Mouse (Mus musculus) liver, embryonic 11.5 days (tissue): ENCODE data around the gene Rcc1l. TPM values are rescaled to one million over a fixed set of nuclear protein-coding genes. Genes with fewer than 3 reads are reported as not detected.

Experiments used
- ATAC-seq: fragments of 200-750 bp; cut with Nextera tagmentation; replicated peaks from 2 replicates; pipeline ENCODE4 v1.8.0; 2017; ENCODE audit warnings: moderate number of reproducible peaks, mild to moderate bottlenecking, moderate TSS enrichment, moderate library complexity; ENCODE audit not compliant: low FRiP score
- DNase-seq: peaks from one replicate; pipeline ENCODE4 v3.0.0-alpha.2; 2017; ENCODE audit warnings: low spot score
- H3K27ac ChIP-seq: fragments of 300-500 bp; sonication (generic); 2 replicates; pipeline ENCODE4 v1.5.1; 2014; ENCODE audit warnings: mild to moderate bottlenecking, low read depth, low read length, control low read depth
- H3K27me3 ChIP-seq: fragments of 300-500 bp; sonication (generic); replicated peaks from 2 replicates; pipeline ENCODE4 v1.6.1; 2014; ENCODE audit warnings: low read length, mixed read lengths; ENCODE audit not compliant: control insufficient read depth, insufficient read depth
- H3K36me3 ChIP-seq: fragments of 300-500 bp; sonication (generic); 2 replicates; pipeline ENCODE4 v1.6.1; 2014; ENCODE audit warnings: mild to moderate bottlenecking, low read length, moderate library complexity, mixed read lengths; ENCODE audit not compliant: control insufficient read depth, insufficient read depth
- H3K4me1 ChIP-seq: fragments of 300-500 bp; sonication (generic); replicated peaks from 2 replicates; pipeline ENCODE4 v1.6.1; 2014; ENCODE audit warnings: low read length, mixed read lengths; ENCODE audit not compliant: control insufficient read depth, insufficient read depth
- H3K4me2 ChIP-seq: fragments of 300-500 bp; sonication (generic); 2 replicates; pipeline ENCODE4 v1.6.1; 2014; ENCODE audit warnings: mild to moderate bottlenecking, control low read depth, moderate library complexity
- H3K4me3 ChIP-seq: fragments of 300-500 bp; sonication (generic); 2 replicates; pipeline ENCODE4 v1.5.1; 2014; ENCODE audit warnings: low read depth, low read length, control low read depth
- H3K9ac ChIP-seq: fragments of 300-500 bp; sonication (generic); 2 replicates; pipeline ENCODE4 v1.6.1; 2014; ENCODE audit warnings: low read depth, low read length, control low read depth
- H3K9me3 ChIP-seq: fragments of 300-500 bp; sonication (generic); 2 replicates; pipeline ENCODE4 v1.6.1; 2016; ENCODE audit warnings: low read length, inconsistent platforms, mixed read lengths; ENCODE audit not compliant: control insufficient read depth
- WGBS: fragments of 180-500 bp; shearing (Covaris S2); extraction: QIAGEN DNeasy Blood & Tissue Kit; methylation state at CpG from one replicate; pipeline ENCODE4 v1.1.7; 2014; 5-methylcytosine and 5-hydroxymethylcytosine counted together
- polyA plus RNA-seq: library from polyadenylated mRNA; unstranded; fragments of >200 nt; fragmentation: Nextera tagmentation; extraction: Ambion mirVana; gene quantifications from 2 replicates; pipeline ENCODE4 v1.2.1, GENCODE M21; 2014

Rcc1l gene
- polyA plus RNA-seq, 1 experiment from 2014 or later = 39.1 TPM

DNA sequence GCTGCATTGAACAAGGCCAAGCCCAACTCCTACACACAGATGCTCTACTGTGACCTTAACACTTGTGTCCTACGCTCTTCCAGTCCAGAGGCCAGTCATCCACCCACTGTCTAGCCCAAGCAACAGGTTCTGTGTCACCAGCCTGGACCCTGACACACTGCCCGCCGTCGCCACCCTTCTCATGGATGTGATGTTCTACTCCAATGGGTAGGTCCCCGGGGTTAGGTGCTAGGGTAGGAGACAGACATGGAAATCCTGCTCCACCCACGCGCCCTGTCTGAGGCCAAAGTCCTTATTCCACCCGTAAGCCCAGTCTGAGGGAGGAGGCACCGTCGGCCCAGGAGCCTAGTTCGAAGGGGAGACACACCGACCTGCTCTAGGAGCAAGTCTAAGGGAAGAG lies 40.6 kb downstream of the Rcc1l start:
- Histone ChIP-seq H3K4me1 (no peaks in the 10 kb centered on the region), H3K36me3 (no peaks in the 10 kb centered on the region; the same call in 1 of the 2 replicates), H3K9ac (no peak overlapping the region), H3K27ac (no peak overlapping the region), H3K9me3 (no peaks in the 10 kb centered on the region), H3K4me2 (no peak overlapping the region), H3K27me3 (no peaks in the 10 kb centered on the region), H3K4me3 (no peak overlapping the region)
- ATAC-seq (no peak), DNase-seq (no peak)
- 92% methylated on average over 12 of the region's 12 CpGs for WGBS

DNA sequence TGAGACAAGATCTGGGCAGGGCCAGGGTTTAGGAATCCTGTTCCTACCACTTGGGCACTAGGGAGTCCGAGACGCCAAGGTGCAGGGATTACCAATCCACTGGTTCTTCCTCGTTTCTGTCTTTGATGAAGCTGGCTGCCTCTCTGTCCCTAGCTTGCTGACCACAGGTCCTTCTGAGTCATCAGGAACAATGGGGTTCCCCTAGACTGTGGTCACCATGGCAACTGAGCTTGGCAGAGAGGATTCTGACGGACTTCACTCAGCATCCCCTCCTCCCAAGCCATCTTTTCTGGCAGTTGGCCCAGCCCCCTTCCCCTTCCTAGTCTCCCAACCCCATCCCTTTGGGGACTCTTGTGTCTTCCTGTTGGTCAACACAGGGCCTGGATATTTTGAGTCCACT lies 45.0 kb downstream of the Rcc1l start:
- ATAC-seq (no peak), DNase-seq (no peak)
- H3K36me3 ChIP-seq = no peaks in the 10 kb centered on the region; the same call in 1 of the 2 replicates
- H3K27me3 ChIP-seq = no peaks in the 10 kb centered on the region
- H3K4me1 ChIP-seq = no peaks in the 10 kb centered on the region
- no peak overlapping the region for H3K4me3 ChIP-seq
- WGBS = 46% methylated on average over 4 of the region's 4 CpGs
- no peaks in the 10 kb centered on the region for H3K9me3 ChIP-seq
- H3K4me2 ChIP-seq = no peak overlapping the region
- no peak overlapping the region for H3K9ac ChIP-seq
- no peak overlapping the region for H3K27ac ChIP-seq

DNA sequence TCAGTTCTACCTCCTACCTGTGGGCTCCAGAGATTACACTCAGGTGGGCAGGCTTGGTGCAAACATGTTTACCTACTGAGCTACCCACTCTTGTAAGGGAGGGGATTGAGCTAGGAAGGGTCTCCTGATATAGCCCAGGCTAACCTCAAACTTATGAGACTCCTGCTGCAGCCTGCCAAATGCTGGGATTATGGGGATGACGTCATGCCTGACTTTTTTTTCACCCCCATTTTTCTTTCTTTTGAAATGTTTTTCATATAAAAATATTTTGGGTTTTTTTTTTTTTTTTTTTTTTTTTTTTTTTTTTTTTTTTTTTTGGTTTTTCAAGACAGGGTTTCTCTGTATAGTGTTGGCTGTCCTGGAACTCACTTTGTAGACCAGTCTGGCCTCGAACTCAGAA lies 50.3 kb downstream of the Rcc1l start:
- Histone ChIP-seq H3K9ac (no peak overlapping the region), H3K4me3 (no peak overlapping the region), H3K27ac (no peak overlapping the region), H3K9me3 (no peaks in the 10 kb centered on the region), H3K4me1 (no peaks in the 10 kb centered on the region), H3K36me3 (no peaks in the 10 kb centered on the region), H3K27me3 (no peaks in the 10 kb centered on the region), H3K4me2 (no peak overlapping the region)
- DNase-seq (no peak), ATAC-seq (no peak)
- 87% methylated on average over 2 of the region's 2 CpGs for WGBS

DNA sequence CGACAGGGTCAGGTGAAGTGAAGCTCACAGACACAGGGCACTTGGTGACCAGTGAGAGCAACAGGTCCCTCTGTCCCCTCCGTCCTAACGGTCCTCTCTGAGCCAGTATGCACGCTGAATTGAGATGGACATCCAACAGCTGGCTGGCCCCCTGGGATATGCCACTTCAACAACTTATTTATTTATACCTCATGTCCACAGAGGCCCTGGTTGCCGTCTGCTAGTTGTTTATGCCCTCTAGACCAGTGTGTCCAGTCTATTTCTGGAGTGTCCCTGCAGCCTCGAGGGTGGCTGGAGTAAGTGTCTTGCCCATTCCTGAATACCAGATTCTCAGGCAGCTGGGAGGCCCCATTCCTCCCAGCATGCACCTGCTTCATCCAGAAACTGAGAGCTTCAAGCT lies 52.7 kb downstream of the Rcc1l start:
- Histone ChIP-seq H3K4me2 (no peak overlapping the region), H3K4me1 (peaks cover 5% of the 10 kb centered on the region; the same call in 1 of the 2 replicates), H3K4me3 (no peak overlapping the region), H3K9ac (no peak overlapping the region), H3K27me3 (no peaks in the 10 kb centered on the region), H3K9me3 (no peaks in the 10 kb centered on the region), H3K27ac (no peak overlapping the region), H3K36me3 (no peaks in the 10 kb centered on the region)
- 81% methylated on average over 6 of the region's 6 CpGs for WGBS
- DNase-seq (no peak), ATAC-seq (no peak)

DNA sequence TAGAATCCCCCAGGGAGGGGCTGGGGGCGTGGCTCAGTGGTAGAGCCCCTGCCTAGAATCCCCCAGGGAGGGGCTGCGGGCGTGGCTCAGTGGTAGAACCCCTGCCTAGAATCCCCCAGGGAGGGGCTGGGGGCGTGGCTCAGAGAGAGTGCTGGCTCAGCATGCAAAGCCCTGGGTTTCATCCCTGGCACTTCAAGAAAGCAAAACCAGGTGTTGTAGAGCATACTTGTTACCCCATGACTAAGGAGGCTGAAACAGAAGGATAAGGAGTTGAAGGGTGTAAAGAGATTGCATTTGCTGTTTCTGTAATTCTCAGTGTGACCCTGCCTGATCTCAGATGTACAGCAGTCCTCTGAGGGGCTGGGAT lies 54.7 kb downstream of the Rcc1l start:
- no peaks in the 10 kb centered on the region for H3K9me3 ChIP-seq
- no peak overlapping the region for H3K4me3 ChIP-seq
- WGBS = 57% methylated on average over 4 of the region's 4 CpGs
- H3K4me1 ChIP-seq = peaks cover 5% of the 10 kb centered on the region; the same call in 1 of the 2 replicates
- no peaks in the 10 kb centered on the region for H3K36me3 ChIP-seq
- H3K27ac ChIP-seq = no peak overlapping the region
- ATAC-seq (no peak), DNase-seq (no peak)
- no peaks in the 10 kb centered on the region for H3K27me3 ChIP-seq
- no peak overlapping the region for H3K9ac ChIP-seq
- no peak overlapping the region for H3K4me2 ChIP-seq

DNA sequence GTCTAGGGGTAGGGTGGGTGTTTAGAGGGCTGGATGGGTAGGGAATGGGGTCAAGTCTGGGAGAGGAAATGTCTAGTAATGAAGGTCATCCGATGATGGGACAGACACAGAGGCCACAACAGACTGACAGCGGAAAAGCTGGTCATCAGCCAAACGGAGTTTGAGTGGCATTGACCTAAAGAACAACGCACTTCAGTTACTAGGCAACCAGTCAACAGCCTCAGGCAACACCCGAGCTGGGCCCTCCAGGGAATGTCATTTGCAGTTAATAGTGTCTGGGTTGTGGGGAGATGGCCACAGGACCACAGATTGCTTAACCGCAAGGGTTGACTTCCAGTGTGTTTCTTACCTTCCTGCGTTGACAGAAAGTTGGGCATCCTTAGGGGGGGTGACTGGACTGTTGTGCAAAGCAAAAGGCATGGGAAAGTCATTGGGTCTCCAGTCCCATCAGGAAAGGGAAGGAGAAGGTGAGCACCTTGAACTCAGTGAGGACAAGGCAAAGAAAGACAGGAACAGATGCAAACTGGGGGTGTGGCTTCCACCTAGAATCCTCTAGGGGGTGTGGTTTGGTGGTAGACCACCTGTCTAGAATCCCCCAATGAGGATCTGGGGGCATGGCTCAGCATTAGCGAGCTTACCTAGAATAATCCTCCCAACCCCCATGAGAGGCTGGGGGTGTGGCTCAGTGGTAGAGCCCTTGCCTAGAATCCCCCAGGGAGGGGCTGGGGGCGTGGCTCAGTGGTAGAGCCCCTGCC lies 55.3 kb downstream of the Rcc1l start:
- H3K9me3 ChIP-seq = no peaks in the 10 kb centered on the region

DNA sequence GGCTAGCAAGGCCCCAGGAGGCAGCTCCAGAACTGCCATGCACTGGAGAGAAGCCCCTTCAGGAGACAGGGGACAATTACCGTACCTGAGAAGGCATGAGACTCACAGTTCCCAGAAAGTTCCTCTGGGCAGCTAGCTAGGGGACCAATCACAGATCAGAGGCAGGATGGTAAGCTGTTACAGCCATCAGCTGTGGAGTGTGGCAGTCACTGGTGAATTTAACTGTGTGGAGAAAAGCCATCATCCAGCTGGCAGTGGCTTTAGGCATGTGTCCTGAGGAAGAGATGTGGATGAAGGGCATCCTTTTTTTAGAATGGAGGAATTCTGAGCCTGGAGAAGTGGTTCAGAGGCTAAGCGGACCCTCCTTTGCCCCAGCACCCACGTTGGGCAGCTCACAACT lies 56.4 kb downstream of the Rcc1l start:
- DNase-seq (no peak), ATAC-seq (no peak)
- Histone ChIP-seq H3K4me1 (peaks cover 5% of the 10 kb centered on the region; the same call in 1 of the 2 replicates), H3K9me3 (no peaks in the 10 kb centered on the region), H3K4me2 (no peak overlapping the region), H3K9ac (no peak overlapping the region), H3K27me3 (no peaks in the 10 kb centered on the region), H3K27ac (no peak overlapping the region), H3K36me3 (no peaks in the 10 kb centered on the region), H3K4me3 (no peak overlapping the region)
- WGBS = 78% methylated on average over 3 of the region's 3 CpGs

More for the DNA sequence above, 55.3 kb downstream of the Rcc1l start:
- WGBS = 60% methylated on average over 9 of the region's 9 CpGs
- no peak overlapping the region for H3K4me2 ChIP-seq
- ATAC-seq = no peak
- no peaks in the 10 kb centered on the region for H3K27me3 ChIP-seq
- no peak overlapping the region for H3K4me3 ChIP-seq
- H3K4me1 ChIP-seq = peaks cover 5% of the 10 kb centered on the region; the same call in 1 of the 2 replicates
- no peaks in the 10 kb centered on the region for H3K36me3 ChIP-seq
- H3K27ac ChIP-seq = no peak overlapping the region
- no peak overlapping the region for H3K9ac ChIP-seq
- DNase-seq = no peak

DNA sequence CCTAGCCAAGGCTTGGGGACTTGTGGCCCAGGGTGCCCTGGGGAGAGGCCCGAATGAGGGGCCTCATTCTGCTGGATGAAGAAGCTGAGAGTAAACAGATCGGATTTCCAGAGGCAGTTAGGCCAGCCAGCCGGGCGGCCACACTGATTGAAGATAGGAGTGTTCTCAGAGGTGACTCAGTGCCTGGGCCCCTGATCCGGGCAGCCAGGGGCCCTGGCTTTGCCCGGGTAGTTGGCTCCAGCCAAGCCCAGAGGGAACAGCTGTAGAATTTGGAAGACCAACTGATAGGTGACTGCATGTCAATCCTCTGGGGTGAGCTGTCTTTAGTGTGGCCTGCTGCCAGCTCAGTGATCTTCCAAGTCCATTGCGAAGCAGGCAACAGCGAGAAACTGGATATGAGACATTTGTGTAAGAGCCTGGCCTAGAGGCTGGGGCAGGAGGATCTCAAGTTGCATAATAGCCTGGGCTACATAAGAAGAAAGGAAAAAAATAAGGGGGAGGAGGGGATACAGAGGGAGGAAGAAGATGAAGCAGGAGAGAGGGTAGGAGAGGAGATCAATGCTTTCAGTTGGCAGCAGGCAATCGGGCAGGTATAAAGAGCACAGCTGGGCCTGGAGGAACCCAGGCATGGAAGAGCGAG lies 57.0 kb downstream of the Rcc1l start:
- Histone ChIP-seq H3K27me3 (no peaks in the 10 kb centered on the region), H3K27ac (no peak overlapping the region), H3K9ac (no peak overlapping the region), H3K4me2 (no peak overlapping the region), H3K4me1 (peaks cover 5% of the 10 kb centered on the region; the same call in 1 of the 2 replicates), H3K36me3 (no peaks in the 10 kb centered on the region), H3K4me3 (no peak overlapping the region), H3K9me3 (no peaks in the 10 kb centered on the region)
- WGBS = 64% methylated on average over 10 of the region's 10 CpGs
- no peak for DNase-seq
- no peak for ATAC-seq
